Mouse (Mus musculus): Measurements from ENCODE around the gene Ergic3. TPM values are rescaled to one million over a fixed set of nuclear protein-coding genes. Genes with fewer than 3 reads are reported as not detected.

The Ergic3 gene
- polyA plus RNA-seq, 1 experiment from 2014 or later, result 220 TPM

Other genes starting within 250 kb of the Ergic3 start
- 4.9 and 5.2 TPM in 2 replicates for gene Mmp24, start 232.7 kb upstream of the Ergic3 start, polyA plus RNA-seq (2016; fragmentation: Nextera tagmentation; extraction: Ambion mirVana)
- 14.4 and 14.7 TPM in 2 replicates for gene BC029722, start 188.6 kb upstream of the Ergic3 start, polyA plus RNA-seq (2016; fragmentation: Nextera tagmentation; extraction: Ambion mirVana)
- gene Eif6, start 181.1 kb upstream of the Ergic3 start, polyA plus RNA-seq (2016; fragmentation: Nextera tagmentation; extraction: Ambion mirVana), result 165 and 179 TPM in 2 replicates
- gene Fam83c, start 173.2 kb upstream of the Ergic3 start, polyA plus RNA-seq (2016; fragmentation: Nextera tagmentation; extraction: Ambion mirVana), result 0.26 and 0.47 TPM in 2 replicates
- gene Uqcc1, start 77.7 kb upstream of the Ergic3 start, polyA plus RNA-seq (2016; fragmentation: Nextera tagmentation; extraction: Ambion mirVana), result 73.7 and 87.6 TPM in 2 replicates
- gene Gm15557, start 67.3 kb upstream of the Ergic3 start, polyA plus RNA-seq (2016; fragmentation: Nextera tagmentation; extraction: Ambion mirVana), result not detected in 2 replicates
- gene Gdf5, start 62.7 kb upstream of the Ergic3 start, polyA plus RNA-seq (2016; fragmentation: Nextera tagmentation; extraction: Ambion mirVana), result 0.59 and 1.0 TPM in 2 replicates
- 26.3 and 27.3 TPM in 2 replicates for gene Cep250, start 51.6 kb upstream of the Ergic3 start, polyA plus RNA-seq (2016; fragmentation: Nextera tagmentation; extraction: Ambion mirVana)
- gene 6430550D23Rik, start 68 bp upstream of the Ergic3 start, polyA plus RNA-seq (2016; fragmentation: Nextera tagmentation; extraction: Ambion mirVana), result 1.2 and 1.9 TPM in 2 replicates
- not detected in 2 replicates for gene Fer1l4, start 44.9 kb downstream of the Ergic3 start, polyA plus RNA-seq (2016; fragmentation: Nextera tagmentation; extraction: Ambion mirVana)
- 8.6 and 8.9 TPM in 2 replicates for gene Spag4, start 57.1 kb downstream of the Ergic3 start, polyA plus RNA-seq (2016; fragmentation: Nextera tagmentation; extraction: Ambion mirVana)
- gene Cpne1, start 103.9 kb downstream of the Ergic3 start, polyA plus RNA-seq (2016; fragmentation: Nextera tagmentation; extraction: Ambion mirVana), result 53.2 and 55.5 TPM in 2 replicates
- gene Rbm12, start 103.9 kb downstream of the Ergic3 start, polyA plus RNA-seq (2016; fragmentation: Nextera tagmentation; extraction: Ambion mirVana), result 47.4 and 49.5 TPM in 2 replicates
- gene Gm28036, start 119.0 kb downstream of the Ergic3 start, polyA plus RNA-seq (2016; fragmentation: Nextera tagmentation; extraction: Ambion mirVana), result 24.0 and 33.3 TPM in 2 replicates
- gene Romo1, start 136.0 kb downstream of the Ergic3 start, polyA plus RNA-seq (2016; fragmentation: Nextera tagmentation; extraction: Ambion mirVana), result 422 and 434 TPM in 2 replicates
- gene Nfs1, start 136.1 kb downstream of the Ergic3 start, polyA plus RNA-seq (2016; fragmentation: Nextera tagmentation; extraction: Ambion mirVana), result 32.1 and 32.7 TPM in 2 replicates
- gene Rbm39, start 172.2 kb downstream of the Ergic3 start, polyA plus RNA-seq (2016; fragmentation: Nextera tagmentation; extraction: Ambion mirVana), result 697 and 698 TPM in 2 replicates
- 91.8 and 96.6 TPM in 2 replicates for gene Phf20, start 188.4 kb downstream of the Ergic3 start, polyA plus RNA-seq (2016; fragmentation: Nextera tagmentation; extraction: Ambion mirVana)